Mouse (Mus musculus) heart, adult 9 months (tissue): ENCODE data around the gene Eef1a1.
"Not testable (repeated sequence)": the region's sequence is repeated elsewhere in the genome, so short reads cannot be mapped to it uniquely, and the experiment has no call there.

ENCODE experiments used
- DNase-seq, 2 experiments: peaks; one replicate each; pipeline ENCODE4 v3.0.0; 2022; ENCODE audit warnings: low spot score in 2 of 2

The Eef1a1 gene

GRCm38 (mm10) chr9:78488890-78489420 is at the start of gene Eef1a1:
Eef1a1 (minus strand) TSS chr9:78489151.
- peak; percentile 48 to 67 for DNase-seq

- DNase-seq: no peak
Observed at GRCm38 (mm10) chr9:78538421-78538820, 49.5 kb upstream of the Eef1a1 start.

GRCm38 (mm10) chr9:78537154-78537873 is 48.4 kb upstream of the Eef1a1 start:
- peak; percentile 84 to 86 for DNase-seq

GRCm38 (mm10) chr9:78534606-78535005 is 45.7 kb upstream of the Eef1a1 start:
- DNase-seq: no peak

DNA sequence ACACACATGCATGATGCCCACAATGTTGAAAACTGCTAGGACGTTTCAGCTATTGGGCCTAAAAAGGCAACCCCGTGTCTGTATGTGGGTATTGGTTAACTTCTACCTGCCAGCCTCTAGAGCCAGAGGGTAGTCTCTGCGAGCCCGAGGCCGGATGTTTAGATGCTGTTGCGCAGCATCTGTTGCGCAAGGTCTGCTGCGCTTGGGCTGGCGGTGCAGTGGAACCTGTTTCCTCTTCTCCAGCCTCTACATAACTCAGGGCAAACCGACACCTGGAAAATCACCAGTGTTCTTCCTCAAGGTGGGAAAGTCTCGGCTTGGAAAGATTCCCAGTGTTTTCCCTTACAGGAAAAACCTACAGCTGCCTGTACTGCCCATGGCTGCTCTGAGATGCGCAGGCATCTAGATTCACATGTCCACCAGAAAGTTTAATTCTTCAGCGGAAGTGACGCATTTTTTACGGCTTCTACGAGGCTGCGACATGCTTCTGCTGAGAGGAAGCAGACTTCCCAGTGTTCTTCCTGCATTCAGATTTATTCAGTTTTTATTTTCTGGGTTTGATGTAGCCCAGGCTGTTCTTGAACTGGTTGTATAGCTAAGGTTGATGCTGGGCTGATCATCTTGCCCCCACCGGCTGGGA is 44.5 kb upstream of the Eef1a1 start:
- peak in 1 of 2 experiments; percentile 11 for DNase-seq

DNA sequence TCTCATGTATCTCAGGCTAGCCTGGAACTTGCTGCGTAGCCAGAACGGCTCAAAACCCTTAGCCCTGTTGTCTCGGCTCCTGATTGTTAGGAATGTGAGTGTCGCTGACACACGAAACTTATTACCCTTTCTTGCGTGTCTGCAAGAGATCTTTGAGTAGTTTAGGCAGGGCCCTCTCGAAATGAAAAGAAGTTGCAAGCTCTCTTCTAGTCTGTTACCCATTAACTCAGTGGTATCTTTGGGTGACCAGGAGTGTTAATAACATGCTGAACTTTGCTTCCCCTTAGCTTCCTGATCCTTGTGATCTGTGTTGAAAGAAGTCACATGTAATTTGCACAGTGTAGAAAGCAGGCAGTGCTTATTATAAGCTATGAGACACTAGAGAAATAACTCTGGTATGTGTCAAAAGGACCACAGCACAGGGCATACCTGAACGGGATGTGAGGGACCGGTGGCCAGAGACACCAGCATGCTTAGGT is 43.4 kb upstream of the Eef1a1 start:
- no peak for DNase-seq

DNA sequence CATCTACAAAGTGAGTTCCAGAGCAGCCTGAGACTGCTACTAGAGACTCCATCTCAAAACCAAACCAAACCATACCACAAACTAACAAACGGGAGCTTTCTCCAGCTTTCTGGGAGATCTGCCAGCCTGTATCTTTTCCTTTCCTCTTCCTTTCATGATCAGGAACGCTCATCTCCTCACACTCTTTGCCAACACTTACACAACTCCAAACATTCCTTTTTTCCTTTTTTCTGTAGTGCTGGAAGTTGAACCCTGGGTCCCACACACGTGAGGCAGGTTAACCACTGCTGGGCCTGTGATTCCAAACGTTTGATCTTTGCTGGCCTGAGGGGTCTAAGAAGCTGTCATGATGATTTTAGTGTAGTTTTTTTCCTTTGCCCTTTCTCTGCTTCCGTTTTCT is 42.9 kb upstream of the Eef1a1 start:
- DNase-seq: no peak

DNA sequence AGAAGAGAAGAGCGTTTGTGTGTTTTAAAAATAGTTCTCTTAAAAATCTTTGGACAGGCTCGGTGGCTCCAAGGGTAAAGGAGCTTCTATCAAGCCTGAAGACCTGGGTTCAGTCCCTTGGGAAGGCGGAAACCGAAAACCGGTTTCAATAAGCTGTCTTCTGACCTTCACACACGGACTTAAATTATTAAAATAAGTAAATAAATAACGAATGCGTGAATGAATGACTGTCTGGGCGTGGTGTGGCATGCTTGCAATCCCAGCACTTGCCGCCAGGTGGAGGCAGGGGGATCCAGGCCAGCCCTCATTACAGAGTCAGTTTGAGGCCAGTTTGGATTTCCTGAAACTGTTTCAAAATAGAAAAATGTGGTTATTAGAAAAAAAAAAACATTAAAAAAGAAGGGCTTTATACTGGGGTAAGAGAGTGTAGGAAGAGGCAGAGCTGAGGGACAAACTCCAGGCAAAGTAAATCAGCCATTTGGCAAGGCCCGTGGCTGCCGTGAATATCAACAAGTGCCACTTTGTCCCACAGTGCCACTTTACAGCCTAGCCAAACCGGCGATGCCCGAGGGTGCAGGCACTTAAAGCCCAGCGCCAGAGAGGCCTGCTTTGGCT is 38.9 kb upstream of the Eef1a1 start:
- peak; percentile 55 to 75 for DNase-seq

DNA sequence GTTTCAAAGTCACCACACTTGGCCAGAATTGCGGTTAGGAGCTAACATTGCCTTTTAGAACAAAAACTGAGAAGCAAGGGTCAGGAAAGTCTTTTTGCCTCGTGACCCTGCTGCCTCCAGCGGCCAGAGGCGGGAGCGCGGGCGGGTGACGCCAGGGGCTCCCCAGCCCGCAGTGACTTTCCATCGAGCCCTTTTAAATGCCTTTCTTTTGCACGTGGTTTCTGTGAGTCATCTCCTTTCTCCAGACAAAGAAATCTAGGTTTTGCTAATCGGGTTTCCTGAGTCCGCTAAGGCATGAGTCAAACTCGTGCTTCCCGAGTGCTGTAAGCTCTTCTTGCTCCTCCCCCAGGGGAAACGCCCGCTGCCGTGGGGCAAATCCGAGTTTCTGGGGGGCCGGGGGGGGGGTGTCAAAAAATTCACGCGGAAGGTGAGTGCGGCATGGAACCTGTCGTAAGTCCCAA is 38.4 kb upstream of the Eef1a1 start:
- peak; percentile 85 for DNase-seq

- DNase-seq: no peak
Observed at GRCm38 (mm10) chr9:78526206-78526605, 37.3 kb upstream of the Eef1a1 start.

DNA sequence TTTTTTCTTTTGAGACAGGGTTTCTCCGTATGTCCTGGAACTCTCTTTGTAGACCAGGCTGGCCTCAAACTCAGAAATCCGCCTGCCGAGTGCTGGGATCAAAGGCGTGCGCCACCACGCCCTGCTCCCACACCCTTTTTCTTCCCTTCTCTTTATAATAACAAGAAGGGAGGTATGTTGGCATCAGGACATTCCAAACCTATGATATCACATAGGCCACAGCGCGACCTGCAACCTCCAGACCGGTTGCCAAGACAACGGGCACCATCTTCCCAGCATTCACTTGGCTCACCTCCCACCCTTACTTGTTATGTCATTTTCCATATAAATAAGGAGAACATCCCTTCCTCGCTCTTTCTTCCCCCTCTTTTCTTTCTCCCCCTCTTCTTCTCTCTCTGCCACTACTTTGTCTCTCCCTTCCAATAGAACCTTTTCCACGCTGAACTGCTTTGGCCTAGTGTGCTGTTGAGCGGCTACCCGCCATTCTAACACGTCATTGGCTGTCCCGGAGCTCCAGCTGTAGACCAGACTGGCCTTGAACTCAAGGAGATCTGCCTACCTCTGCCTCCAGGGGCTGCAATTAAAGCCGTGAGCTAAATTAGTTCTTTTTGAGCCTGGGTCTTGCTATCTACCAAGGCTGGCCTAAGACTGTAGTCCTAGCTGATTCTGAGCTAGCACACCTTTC is 36.6 kb upstream of the Eef1a1 start:
- no peak for DNase-seq

DNA sequence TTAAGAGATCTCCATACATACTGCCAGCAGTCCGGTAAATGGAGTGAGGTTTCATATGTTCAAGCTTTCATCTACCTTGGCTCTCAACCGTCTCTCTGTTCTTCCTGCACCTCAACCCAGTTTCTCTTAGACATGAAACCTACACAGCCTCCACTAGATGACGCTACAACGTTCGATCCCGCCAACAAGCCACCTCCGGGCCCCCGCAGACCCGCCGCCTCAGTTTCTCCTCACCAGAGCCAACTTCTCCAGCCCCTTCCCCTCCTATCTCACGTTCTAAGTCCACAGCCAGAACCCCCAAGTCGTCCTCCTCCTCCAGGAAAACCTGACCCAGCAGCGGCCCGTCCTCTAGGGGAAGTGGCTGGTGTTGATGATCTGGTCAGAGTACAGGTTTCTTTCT is 32.7 kb upstream of the Eef1a1 start:
- DNase-seq: peak in 1 of 2 experiments; percentile 14

DNA sequence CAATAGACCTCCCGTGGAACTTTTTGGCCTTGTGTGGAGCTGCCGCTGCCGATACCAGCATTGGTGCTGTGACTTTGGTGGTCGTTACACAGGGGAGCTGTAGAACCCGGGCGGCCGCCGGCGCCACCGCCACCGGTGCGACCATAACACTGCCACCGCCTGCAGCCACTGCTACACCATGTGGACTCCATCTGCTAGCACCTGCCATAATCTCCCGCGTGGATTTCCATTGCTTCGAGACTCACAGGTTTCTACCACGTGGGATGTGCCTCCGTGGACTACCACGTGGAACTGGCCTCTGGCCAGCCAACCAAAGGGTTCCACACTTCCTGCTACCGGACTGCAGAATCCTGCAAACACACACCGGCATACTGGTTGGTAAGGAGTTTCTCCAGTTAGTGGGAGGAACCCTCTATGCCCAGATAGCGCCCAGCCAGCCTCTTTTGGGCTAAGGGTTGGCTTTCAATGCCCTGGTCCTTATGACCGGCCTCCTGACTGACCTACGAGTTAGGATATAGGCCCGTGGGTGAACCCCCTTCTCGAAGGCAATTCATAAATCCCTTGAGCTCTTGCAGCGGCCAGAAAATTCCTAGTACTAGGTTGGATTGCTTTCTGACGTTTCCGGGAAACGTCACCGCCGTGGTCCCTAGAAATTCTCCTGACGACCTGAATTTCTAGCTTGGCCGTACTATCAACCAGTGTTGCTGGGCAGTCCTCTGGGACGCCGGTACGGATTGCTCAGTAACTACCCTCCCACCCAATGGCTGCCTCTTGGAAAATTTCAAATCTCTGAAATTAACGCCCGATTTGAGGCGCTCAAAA is 32.0 kb upstream of the Eef1a1 start:
- peak; percentile 42 to 52 for DNase-seq

DNA sequence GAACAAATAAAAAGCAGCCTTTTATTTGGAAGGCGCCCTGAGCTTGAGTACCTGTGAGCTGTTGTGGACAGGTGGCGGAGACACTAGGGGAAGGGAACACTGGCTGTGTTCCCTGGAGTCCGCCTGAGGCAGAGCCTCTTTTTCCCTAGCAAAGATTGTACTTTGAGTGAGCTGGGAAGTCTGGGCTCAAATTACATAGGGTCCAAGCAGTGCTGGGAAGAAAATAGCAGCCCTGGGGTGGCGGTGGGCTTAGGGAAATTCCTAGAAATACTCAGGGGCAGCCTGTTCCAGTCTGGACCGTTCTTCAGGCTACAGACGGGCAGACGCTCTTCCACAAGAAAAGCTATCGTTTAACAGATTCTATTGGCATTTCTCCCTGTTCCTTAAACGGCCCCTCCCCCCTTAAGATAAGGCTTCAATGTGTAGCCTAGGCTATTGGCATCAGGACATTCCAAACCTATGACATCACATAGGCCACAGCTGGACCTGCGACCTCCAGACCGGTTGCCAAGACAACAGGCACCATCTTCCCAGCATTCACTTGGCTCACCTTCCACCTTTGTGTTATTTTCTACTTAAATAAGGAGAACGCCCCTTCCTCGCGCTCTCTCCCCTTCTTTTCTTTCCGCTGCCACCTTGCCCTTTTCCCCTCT is 31.3 kb upstream of the Eef1a1 start:
- peak in 1 of 2 experiments; percentile 13 for DNase-seq

GRCm38 (mm10) chr9:78517237-78517636 is 28.3 kb upstream of the Eef1a1 start:
- DNase-seq: not testable (repeated sequence)

- DNase-seq: no peak
Observed at GRCm38 (mm10) chr9:78516125-78516524, 27.2 kb upstream of the Eef1a1 start.

- no peak for DNase-seq
Observed at GRCm38 (mm10) chr9:78514681-78515080, 25.7 kb upstream of the Eef1a1 start.

- peak; percentile 75 to 77 for DNase-seq
Observed at GRCm38 (mm10) chr9:78513776-78514500, 25.0 kb upstream of the Eef1a1 start.

GRCm38 (mm10) chr9:78511705-78512104 is 22.8 kb upstream of the Eef1a1 start:
- DNase-seq: no peak
